ENCODE assay signal across 20 mouse cellular contexts in genomic region chr15:69165482-69165801, GRCm38 (mm10).
DNase-seq lines count a peak whose midpoint lies in the region; ATAC-seq and TF ChIP-seq lines count a peak whose summit lies in the region.
"Had no signal": no experiment of that assay in that cellular context is flagged by ENCODE, and none has a peak within 500 bp of the region (broad histone marks: within the 10 kb centered on the region; RNA-seq: fewer than 3 reads in every experiment).

No protein-coding gene starts in this region.

- H3K4me3 ChIP-seq in heart, embryonic 15.5 days, result no peak overlapping the region
- H3K4me3 ChIP-seq in liver, embryonic 12.5 days, result no peak overlapping the region
- H3K4me3 ChIP-seq in liver, postnatal 0 days (ENCODE audit: low read depth, low read length), result no peak overlapping the region
- H3K4me3 ChIP-seq: forebrain, embryonic 13.5 days; intestine, embryonic 15.5 days; layer of hippocampus, adult 2 months; limb, embryonic 13.5 days had no signal

- TF ChIP-seq CTCF in liver, postnatal 0 days (IDR thresholded peaks at IDR 0.05; ENCODE audit: low read depth), result no peak

- H3K27me3 ChIP-seq in heart, embryonic 15.5 days, result no peaks in the 10 kb centered on the region
- H3K27me3 ChIP-seq in liver, embryonic 12.5 days (replicated peaks), result no peaks in the 10 kb centered on the region
- no peaks in the 10 kb centered on the region for H3K27me3 ChIP-seq in liver, postnatal 0 days (ENCODE audit: insufficient read depth, low read length)
- H3K27me3 ChIP-seq: forebrain, embryonic 13.5 days; intestine, embryonic 15.5 days; limb, embryonic 13.5 days had no signal

- DNase-seq in heart, adult 9 months (ENCODE audit: low spot score in 2 of 2), result no peak
- DNase-seq in liver, postnatal 0 days, result no peak
- peak; percentile 25 to 48 for DNase-seq in heart, postnatal 10 days
- DNase-seq: adrenal gland, postnatal 25 days; B cell, adult 2 months; cerebellum, adult 18-20 months; cerebellum, postnatal 10 days; gastrocnemius, postnatal 10 days; lung, adult 18-20 months; lung, postnatal 4 days had no signal

- TF ChIP-seq EP300 in liver, postnatal 0 days (IDR thresholded peaks at IDR 0.05; ENCODE audit: low read depth), result no peak

- WGBS in heart, embryonic 15.5 days, result 24% methylated on average over 3 of the region's 3 CpGs
- WGBS in liver, embryonic 12.5 days (ENCODE audit: insufficient replicate concordance), result 41% methylated on average over 3 of the region's 3 CpGs
- WGBS in liver, postnatal 0 days (ENCODE audit: insufficient replicate concordance), result 50% methylated on average over 3 of the region's 3 CpGs

- 0 out of 2 replicates have a peak, but pooled peaks have one; percentile 35 for ATAC-seq in heart, embryonic 15.5 days (replicated peaks; ENCODE audit: insufficient number of reproducible peaks, insufficient read depth, low FRiP score, low read depth)
- ATAC-seq in liver, embryonic 12.5 days, result no peak
- ATAC-seq in liver, postnatal 0 days, result no peak
- ATAC-seq in megakaryocyte progenitor cell, adult 5-6 weeks (replicated peaks; ENCODE audit: poor library complexity), result 0 out of 2 replicates have a peak, but pooled peaks have one; percentile 14
- ATAC-seq: hindbrain, postnatal 0 days; intestine, embryonic 15.5 days; lung, postnatal 0 days had no signal

- no peak overlapping the region for H3K9ac ChIP-seq in heart, embryonic 15.5 days
- H3K9ac ChIP-seq in liver, embryonic 12.5 days, result no peak overlapping the region
- no peak overlapping the region for H3K9ac ChIP-seq in liver, postnatal 0 days (replicated peaks)
- H3K9ac ChIP-seq: forebrain, embryonic 13.5 days; intestine, embryonic 15.5 days; limb, embryonic 13.5 days had no signal

- H3K36me3 ChIP-seq in heart, embryonic 15.5 days, result no peaks in the 10 kb centered on the region
- no peaks in the 10 kb centered on the region for H3K36me3 ChIP-seq in liver, embryonic 12.5 days
- no peaks in the 10 kb centered on the region for H3K36me3 ChIP-seq in liver, postnatal 0 days (replicated peaks; ENCODE audit: insufficient read depth, low read length)
- H3K36me3 ChIP-seq: intestine, embryonic 15.5 days; limb, embryonic 13.5 days had no signal

- no peak overlapping the region for H3K27ac ChIP-seq in heart, embryonic 15.5 days
- H3K27ac ChIP-seq in liver, embryonic 12.5 days, result 0 out of 2 replicates have a peak overlapping the region, but pooled peaks have one; percentile 10
- H3K27ac ChIP-seq in liver, postnatal 0 days (ENCODE audit: low read depth), result no peak overlapping the region
- H3K27ac ChIP-seq: forebrain, embryonic 13.5 days; hindbrain, postnatal 0 days; intestine, embryonic 15.5 days; layer of hippocampus, adult 2 months; limb, embryonic 13.5 days had no signal

- no peak overlapping the region for H3K4me2 ChIP-seq in heart, embryonic 15.5 days
- no peak overlapping the region for H3K4me2 ChIP-seq in liver, embryonic 12.5 days
- no peak overlapping the region for H3K4me2 ChIP-seq in liver, postnatal 0 days (ENCODE audit: low read depth, low read length)
- H3K4me2 ChIP-seq: forebrain, embryonic 13.5 days; intestine, embryonic 15.5 days; limb, embryonic 13.5 days; liver, embryonic 11.5 days had no signal

- intact Hi-C loops in heart, postnatal 10 days (cut with DNase I), result no loop called here

- peaks cover 9% of the 10 kb centered on the region for H3K4me1 ChIP-seq in heart, embryonic 15.5 days (replicated peaks)
- no peaks in the 10 kb centered on the region for H3K4me1 ChIP-seq in liver, embryonic 12.5 days
- no peaks in the 10 kb centered on the region for H3K4me1 ChIP-seq in liver, postnatal 0 days (ENCODE audit: insufficient read depth)
- H3K4me1 ChIP-seq: forebrain, embryonic 13.5 days; intestine, embryonic 15.5 days; limb, embryonic 13.5 days had no signal

- no peaks in the 10 kb centered on the region for H3K9me3 ChIP-seq in heart, embryonic 15.5 days (replicated peaks)
- no peaks in the 10 kb centered on the region for H3K9me3 ChIP-seq in liver, embryonic 12.5 days (replicated peaks)
- no peaks in the 10 kb centered on the region for H3K9me3 ChIP-seq in liver, postnatal 0 days (ENCODE audit: low read length)
- H3K9me3 ChIP-seq: forebrain, embryonic 13.5 days; intestine, embryonic 15.5 days; limb, embryonic 13.5 days had no signal

Comparison
In these comparisons a context has a peak if more than half of its experiments do, and no peak if none do; other contexts are left out.
1. DNase-seq: peak in heart, postnatal 10 days (2 of 2); none in heart, adult 9 months (0 of 2) and liver, postnatal 0 days (single experiment).
2. ATAC-seq: peak in heart, embryonic 15.5 days (single experiment) and megakaryocyte progenitor cell, adult 5-6 weeks (single experiment); none in liver, embryonic 12.5 days (single experiment) and liver, postnatal 0 days (single experiment).